21 mouse cellular contexts compared by ENCODE assay signal in genomic region chr9:66308741-66309140, GRCm38 (mm10). TPM values are rescaled to one million over a fixed set of nuclear protein-coding genes. Genes with fewer than 3 reads are reported as not detected.
A peak's percentile ranks its signal among the peaks of the same experiment; 100 is the strongest.
DNase-seq lines count a peak whose midpoint lies in the region; TF ChIP-seq lines count a peak whose summit lies in the region.
"Had no signal": no experiment of that assay in that cellular context is flagged by ENCODE, and none has a peak within 500 bp of the region (broad histone marks: within the 10 kb centered on the region; RNA-seq: fewer than 3 reads in every experiment).

No protein-coding gene starts in this region.

- peaks cover 6% of the 10 kb centered on the region; the same call in 1 of the 2 replicates for H3K4me1 ChIP-seq in thymus, adult 2 months (replicated peaks; ENCODE audit: control insufficient read depth, insufficient read depth, low read length)

- DNase-seq in heart, adult 11 months, result peak; percentile 29
- no peak for DNase-seq in heart, postnatal 36 days
- peak; percentile 74 for DNase-seq in Muller cell, postnatal 12 days (ENCODE audit: inconsistent ontology term)
- DNase-seq in retina, embryonic 14.5 days (ENCODE audit: low spot score), result peak; percentile 57
- peak; percentile 27 for DNase-seq in retina, postnatal 7 days (ENCODE audit: low read depth, low spot score)
- no peak for DNase-seq in cerebellum, postnatal 25 days
- no peak for DNase-seq in thymus, adult 2 months
- DNase-seq: adrenal gland, adult 2 months; adrenal gland, postnatal 10 days; adrenal gland, postnatal 25 days; B cell, adult 2 months; cerebellum, adult 11 months; cerebellum, adult 18-20 months; cerebellum, adult 8-10 months; cerebellum, adult 9-11 months; cerebellum, postnatal 14 days had no signal

- WGBS in thymus, adult 2 months, result 94% methylated on average over 4 of the region's 4 CpGs

- no peak overlapping the region for H3K4me3 ChIP-seq in thymus, adult 2 months (ENCODE audit: control insufficient read depth, insufficient read depth, low read length)
- H3K4me3 ChIP-seq: embryonic facial prominence, embryonic 10.5 days; embryonic facial prominence, embryonic 12.5 days; forebrain, embryonic 13.5 days; forebrain, embryonic 15.5 days had no signal

- TF ChIP-seq POLR2A in thymus, adult 2 months (IDR thresholded peaks at IDR 0.05; ENCODE audit: control insufficient read depth, extremely low read depth, insufficient read depth, low read length, poor library complexity), result no peak

- H3K36me3 ChIP-seq in thymus, adult 2 months (ENCODE audit: control insufficient read depth, insufficient read depth, low read length), result no peaks in the 10 kb centered on the region
- H3K36me3 ChIP-seq: embryonic facial prominence, embryonic 10.5 days; embryonic facial prominence, embryonic 12.5 days; forebrain, embryonic 15.5 days; G1E had no signal

- intact Hi-C loops in heart, postnatal 36 days (cut with DNase I), result no loop called here

- no peaks in the 10 kb centered on the region for H3K27me3 ChIP-seq in thymus, adult 2 months (ENCODE audit: control insufficient read depth, insufficient read depth, low read length)
- H3K27me3 ChIP-seq: embryonic facial prominence, embryonic 12.5 days; forebrain, embryonic 13.5 days; forebrain, embryonic 15.5 days had no signal

- TF ChIP-seq CTCF in thymus, adult 2 months (IDR thresholded peaks at IDR 0.05; ENCODE audit: borderline replicate concordance, control insufficient read depth, extremely low read depth, insufficient read depth, low read length, poor library complexity), result no peak

- no peak overlapping the region for H3K27ac ChIP-seq in thymus, adult 2 months (ENCODE audit: control insufficient read depth, insufficient read depth, low read length)
- H3K27ac ChIP-seq: embryonic facial prominence, embryonic 10.5 days; embryonic facial prominence, embryonic 12.5 days; forebrain, embryonic 13.5 days; forebrain, embryonic 15.5 days had no signal

RNA-seq across cellular contexts. Expression of gene Herc1, which starts 41.5 kb away (rescaled TPM):
- 10 to 100 TPM; 36.8 to 40.2 TPM for total RNA-seq in heart, postnatal 36 days (2021)
- 28.2 and 28.6 TPM in 2 replicates for polyA plus RNA-seq in thymus, adult 2 months (2012; rRNA removed)

Comparison
In these comparisons a context has a peak if more than half of its experiments do, and no peak if none do; other contexts are left out.
1. DNase-seq: peak in heart, adult 11 months (single experiment), Muller cell, postnatal 12 days (single experiment), retina, embryonic 14.5 days (single experiment) and retina, postnatal 7 days (single experiment); none in heart, postnatal 36 days (0 of 2), cerebellum, postnatal 25 days (0 of 2) and thymus, adult 2 months (single experiment).